Mouse (Mus musculus): ENCODE data around the gene Cep112.

Gene Cep112

GRCm38 (mm10) chr11:108906590-108907254 is 481.7 kb downstream of the Cep112 start:
- DNase-seq (ENCODE audit: low read depth, low spot score): no peak

- no peak for DNase-seq (ENCODE audit: low read depth, low spot score)
Observed at GRCm38 (mm10) chr11:108909396-108910195, 484.6 kb downstream of the Cep112 start.
